Mouse (Mus musculus) adipocyte (in vitro differentiated cells): ENCODE measurements around the gene Lhfpl2.

Experiments used
- DNase-seq: peaks from one replicate; pipeline ENCODE4 v3.0.0-alpha.2; 2016; ENCODE audit warnings: low spot score

Lhfpl2 gene

GRCm38 (mm10) chr13:94212716-94213115 lies 155.1 kb downstream of the Lhfpl2 start:
- peak; percentile 12 for DNase-seq

- DNase-seq, result no peak
Observed at GRCm38 (mm10) chr13:94223609-94224008, 166.0 kb downstream of the Lhfpl2 start.

GRCm38 (mm10) chr13:94224717-94225705 lies 167.4 kb downstream of the Lhfpl2 start:
- no peak for DNase-seq

DNA sequence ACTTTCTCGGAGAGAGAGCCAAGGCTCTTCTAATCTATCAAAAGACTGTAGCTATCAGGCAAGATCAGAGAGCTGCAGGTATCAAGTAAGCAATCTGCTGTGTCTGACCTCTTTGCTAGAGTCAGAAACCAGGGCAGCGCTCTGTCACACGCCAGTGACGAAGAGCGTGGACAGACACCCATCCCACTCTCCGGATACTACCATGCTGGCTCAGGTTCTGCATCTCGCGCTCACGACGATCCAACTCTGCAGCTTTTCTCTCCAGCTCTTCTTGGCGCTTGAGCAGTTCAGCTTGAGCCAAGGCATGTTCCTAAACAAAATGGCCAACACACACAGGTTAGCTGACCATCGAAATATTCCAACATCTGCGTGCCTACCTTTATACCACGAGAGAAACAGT lies 174.3 kb downstream of the Lhfpl2 start:
- no peak for DNase-seq

- no peak for DNase-seq
Observed at GRCm38 (mm10) chr13:94239488-94239887, 181.9 kb downstream of the Lhfpl2 start.

DNA sequence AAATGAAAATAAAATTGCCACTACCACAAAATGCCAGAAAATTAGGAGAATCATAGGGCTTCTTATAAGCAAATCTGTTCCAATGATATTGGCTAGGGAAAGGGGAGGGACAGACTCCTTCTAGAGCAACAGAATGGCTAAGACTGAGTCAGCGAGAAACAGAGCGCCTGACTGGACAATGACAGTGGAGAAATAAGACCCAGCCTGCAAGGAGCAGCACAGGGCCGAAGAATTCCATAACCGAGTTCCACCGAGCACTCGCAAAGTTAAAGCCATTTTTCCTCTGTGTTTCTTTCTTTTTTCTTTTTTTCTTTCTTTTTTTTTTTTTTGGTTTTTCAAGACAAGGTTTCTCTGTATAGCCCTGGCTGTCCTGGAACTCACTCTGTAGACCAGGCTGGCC lies 182.5 kb downstream of the Lhfpl2 start:
- no peak for DNase-seq

DNA sequence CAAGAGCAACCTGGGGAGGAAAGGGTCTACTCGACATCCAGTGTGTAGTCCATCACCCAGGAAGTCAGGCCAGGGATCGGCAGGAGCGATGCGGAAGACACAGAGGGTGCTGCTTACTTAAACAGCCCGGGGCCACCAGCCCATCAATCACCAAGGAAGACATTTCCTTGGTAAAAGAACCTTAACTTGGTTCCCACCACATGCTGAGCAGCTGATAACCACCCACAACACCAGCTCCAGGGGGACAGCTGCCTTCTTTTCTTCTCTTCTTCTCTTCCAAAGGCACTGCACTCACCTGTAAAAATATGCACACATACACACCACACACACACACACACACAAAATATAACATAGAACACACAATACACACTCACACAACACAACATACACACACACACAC lies 183.3 kb downstream of the Lhfpl2 start:
- no peak for DNase-seq

- no peak for DNase-seq
Observed at GRCm38 (mm10) chr13:94241892-94242524, 184.4 kb downstream of the Lhfpl2 start.

- DNase-seq, result no peak
Observed at GRCm38 (mm10) chr13:94242897-94243296, 185.3 kb downstream of the Lhfpl2 start.
